Mouse (Mus musculus) heart, embryonic 13.5 days (tissue): ENCODE data around the gene Snx3. TPM values are rescaled to one million over a fixed set of nuclear protein-coding genes. Genes with fewer than 3 reads are reported as not detected.

Experiments used
- ATAC-seq: fragments of 200-750 bp; cut with Nextera tagmentation; 2 replicates; pipeline ENCODE4 v1.8.0; 2017; ENCODE audit warnings: moderate TSS enrichment; ENCODE audit not compliant: insufficient number of reproducible peaks, low FRiP score, low TSS enrichment; ENCODE audit errors: extremely low read depth
- H3K27ac ChIP-seq: fragments of 300-500 bp; sonication (generic); replicated peaks from 2 replicates; pipeline ENCODE4 v1.5.1; 2015; ENCODE audit warnings: moderate library complexity, mild to moderate bottlenecking, inconsistent platforms
- H3K27me3 ChIP-seq: fragments of 300-500 bp; sonication (generic); replicated peaks from 2 replicates; pipeline ENCODE4 v1.6.1; 2015; ENCODE audit warnings: mild to moderate bottlenecking, inconsistent platforms
- H3K36me3 ChIP-seq: fragments of 300-500 bp; sonication (generic); 2 replicates; pipeline ENCODE4 v1.6.1; 2015; ENCODE audit warnings: mild to moderate bottlenecking, inconsistent platforms
- H3K4me1 ChIP-seq: fragments of 300-500 bp; sonication (generic); 2 replicates; pipeline ENCODE4 v1.6.1; 2015; ENCODE audit warnings: inconsistent platforms
- H3K4me2 ChIP-seq: fragments of 300-500 bp; sonication (generic); 2 replicates; pipeline ENCODE4 v1.6.1; 2015; ENCODE audit warnings: inconsistent platforms, mild to moderate bottlenecking, moderate library complexity
- H3K4me3 ChIP-seq: fragments of 300-500 bp; sonication (generic); 2 replicates; pipeline ENCODE4 v1.5.1; 2015; ENCODE audit warnings: moderate library complexity, mild to moderate bottlenecking, inconsistent platforms
- H3K9ac ChIP-seq: fragments of 300-500 bp; sonication (generic); 2 replicates; pipeline ENCODE4 v1.6.1; 2015; ENCODE audit warnings: inconsistent platforms, mild to moderate bottlenecking, moderate library complexity
- H3K9me3 ChIP-seq: fragments of 300-500 bp; sonication (generic); 2 replicates; pipeline ENCODE4 v1.6.1; 2016; ENCODE audit warnings: inconsistent platforms
- WGBS: fragments of 180-500 bp; shearing (Covaris S2); methylation state at CpG from one replicate; pipeline ENCODE4 v1.1.7; 2015; ENCODE audit warnings: mixed read lengths; 5-methylcytosine and 5-hydroxymethylcytosine counted together
- polyA plus RNA-seq: library from polyadenylated mRNA; unstranded; fragments of >200 nt; fragmentation: Nextera tagmentation; extraction: Ambion mirVana; gene quantifications from 2 replicates; pipeline ENCODE4 v1.2.1, GENCODE M21; 2015

Snx3 gene
- polyA plus RNA-seq, 1 experiment from 2014 or later = 335 TPM

DNA sequence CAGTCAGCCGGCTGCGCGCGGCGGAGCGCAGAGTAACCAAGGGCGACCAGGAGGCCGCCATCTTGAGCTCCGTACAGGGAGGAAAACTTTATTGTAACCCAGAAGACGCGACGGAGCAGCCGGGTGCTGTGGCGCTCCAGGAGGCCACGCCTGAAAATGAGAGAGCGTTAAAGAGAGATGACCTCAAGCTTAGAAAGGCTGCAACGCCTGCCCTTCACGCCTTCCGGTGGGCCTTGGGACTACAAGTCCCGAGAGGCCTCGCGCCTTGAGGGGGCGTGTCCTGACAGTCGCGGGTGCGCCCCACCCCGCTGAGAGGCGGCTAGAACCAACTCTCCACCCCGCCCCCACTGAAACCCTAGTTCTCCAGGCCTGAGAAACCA lies 23.5 kb upstream of the Snx3 start, which contains the start of gene Afg1l:
Gene Afg1l (minus strand): TSS at position 225 of the 380 bp plus-strand sequence.
- ATAC-seq = peak; percentile 93
- Histone ChIP-seq H3K4me1 (peaks cover 21% of the 10 kb centered on the region), H3K4me2 (peak within 1 kb of the TSS; percentile 88), H3K27me3 (no peaks in the 10 kb centered on the region), H3K9me3 (no peaks in the 10 kb centered on the region), H3K36me3 (no peaks in the 10 kb centered on the region; the same call in 1 of the 2 replicates), H3K9ac (peak within 1 kb of the TSS; percentile 93), H3K27ac (peak within 1 kb of the TSS; percentile 98), H3K4me3 (peak within 1 kb of the TSS; percentile 79)
- under 1% methylated on average over 29 of the region's 29 CpGs for WGBS

DNA sequence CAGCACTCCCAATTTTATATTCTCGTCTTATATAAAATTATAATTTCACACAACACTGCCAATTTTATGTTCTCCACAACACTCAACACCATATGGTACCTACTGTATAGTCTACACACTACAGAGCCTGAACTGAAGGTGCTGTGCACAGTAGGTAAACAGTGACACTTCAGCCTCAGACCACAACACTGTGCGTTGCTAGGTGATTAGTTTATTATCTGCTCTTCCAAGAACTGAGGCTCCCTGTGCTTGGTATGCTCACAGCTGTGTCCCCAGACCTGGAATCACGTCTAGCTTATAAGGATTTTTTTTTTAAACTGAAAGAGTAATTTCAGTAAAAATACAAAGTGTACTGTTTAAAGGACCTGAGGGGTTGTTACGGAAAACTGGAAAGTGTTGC lies 21.1 kb upstream of the Snx3 start:
- no peak for ATAC-seq
- Histone ChIP-seq H3K4me2 (no peak overlapping the region), H3K36me3 (no peaks in the 10 kb centered on the region), H3K27ac (no peak overlapping the region), H3K4me3 (no peak overlapping the region), H3K9ac (no peak overlapping the region), H3K27me3 (no peaks in the 10 kb centered on the region), H3K4me1 (peaks cover 20% of the 10 kb centered on the region), H3K9me3 (no peaks in the 10 kb centered on the region)
- 69% methylated on average over 4 of the region's 4 CpGs for WGBS

DNA sequence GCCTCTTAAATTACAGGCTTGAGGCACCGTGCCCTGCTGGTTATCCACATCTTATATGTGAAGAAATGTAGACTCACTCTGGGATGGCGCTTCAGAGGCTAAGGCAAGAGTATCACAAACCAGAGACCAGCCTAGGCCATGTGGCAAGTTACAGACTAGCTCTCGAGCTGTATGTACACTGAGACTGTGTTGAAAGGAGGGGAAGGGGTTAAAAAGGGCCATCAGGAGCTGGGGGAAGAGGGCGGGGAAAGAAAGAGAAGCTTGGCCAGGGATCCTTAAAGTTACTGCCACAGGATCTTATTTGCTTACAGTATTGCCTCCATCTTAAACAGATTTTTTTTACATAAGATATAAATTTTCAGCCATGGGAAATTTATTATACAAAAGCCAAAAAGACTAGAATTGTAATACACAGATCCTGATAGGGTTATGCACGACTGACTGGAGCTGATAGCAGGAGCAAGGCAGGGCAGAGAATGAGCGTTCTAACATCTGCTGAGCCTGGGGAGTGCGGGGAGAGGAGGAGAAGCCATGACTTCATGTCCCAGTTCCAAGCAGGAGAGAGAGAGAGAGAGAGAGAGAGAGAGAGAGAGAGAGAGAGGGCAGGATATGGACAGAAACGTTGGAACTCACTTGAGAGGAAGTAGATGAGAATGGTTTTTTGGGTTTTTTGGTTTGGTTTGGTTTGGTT lies 13.1 kb upstream of the Snx3 start:
- 28% methylated on average over 8 of the region's 8 CpGs for WGBS
- Histone ChIP-seq H3K9ac (no peak overlapping the region), H3K27me3 (no peaks in the 10 kb centered on the region), H3K27ac (peak overlapping the region; percentile 48; the same call in 1 of the 2 replicates), H3K9me3 (no peaks in the 10 kb centered on the region), H3K36me3 (no peaks in the 10 kb centered on the region), H3K4me2 (no peak overlapping the region), H3K4me1 (peaks cover 16% of the 10 kb centered on the region), H3K4me3 (no peak overlapping the region)
- no peak for ATAC-seq

DNA sequence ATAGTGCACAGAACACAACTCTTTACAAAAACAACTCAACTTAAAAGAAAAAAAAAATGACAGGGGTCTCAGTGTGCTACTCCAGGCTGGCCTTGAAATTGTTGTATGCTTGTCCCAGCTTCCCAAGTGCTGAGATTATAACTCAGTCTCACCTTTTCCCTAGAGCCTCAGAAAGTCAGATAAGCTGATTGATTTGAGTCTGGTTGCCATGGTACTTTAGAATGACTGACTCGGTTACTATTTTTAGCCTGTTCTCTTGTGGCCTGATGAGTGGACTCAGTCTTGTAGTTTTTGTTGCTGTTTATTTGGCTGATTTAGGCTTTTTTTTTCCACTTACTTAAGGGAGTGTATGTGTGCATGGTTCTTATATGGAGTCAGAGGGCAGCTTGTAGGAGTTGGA lies 10.7 kb upstream of the Snx3 start:
- H3K4me1 ChIP-seq = peaks cover 16% of the 10 kb centered on the region
- H3K27ac ChIP-seq = peak overlapping the region; percentile 51
- H3K9ac ChIP-seq = no peak overlapping the region
- H3K27me3 ChIP-seq = no peaks in the 10 kb centered on the region
- no peak for ATAC-seq
- no peaks in the 10 kb centered on the region for H3K9me3 ChIP-seq
- H3K4me2 ChIP-seq = 0 out of 2 replicates have a peak overlapping the region, but pooled peaks have one; percentile 5
- WGBS = 19% methylated on average over 1 of the region's 1 CpGs
- H3K4me3 ChIP-seq = no peak overlapping the region
- no peaks in the 10 kb centered on the region for H3K36me3 ChIP-seq

DNA sequence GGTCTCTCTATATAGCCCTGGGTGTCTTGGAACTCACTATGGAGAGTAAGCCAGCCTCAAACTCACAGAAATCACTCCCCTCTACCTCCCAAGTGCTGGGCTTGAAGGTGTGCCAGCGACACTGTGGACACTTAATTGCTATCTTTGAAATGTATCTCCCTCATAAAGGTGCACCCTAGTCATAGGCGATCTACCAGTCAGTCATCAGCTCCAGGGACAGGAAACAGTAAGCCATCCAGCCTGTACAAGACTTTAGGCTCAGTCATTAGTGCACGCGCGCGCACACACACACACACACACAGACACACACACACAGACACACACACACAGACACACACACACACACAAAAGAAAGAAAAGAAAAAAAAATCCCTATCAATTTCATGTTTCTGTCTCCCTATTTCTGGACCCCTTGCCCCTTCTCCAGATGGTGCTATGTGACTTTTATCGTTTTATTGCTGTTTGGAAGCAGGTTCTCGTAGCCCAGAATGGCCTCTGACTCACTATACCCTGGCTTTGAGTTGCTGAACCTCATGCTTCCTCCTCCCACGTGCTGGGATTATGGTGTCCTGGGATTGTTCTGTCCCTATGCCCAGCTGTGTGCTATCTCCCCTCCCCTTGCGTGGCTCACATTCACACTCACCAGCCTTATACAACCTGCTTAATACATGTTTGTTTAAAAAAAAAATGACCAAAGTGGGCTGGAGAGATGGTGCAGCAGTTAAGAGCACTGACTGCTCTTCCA lies 9.6 kb upstream of the Snx3 start:
- no peaks in the 10 kb centered on the region for H3K9me3 ChIP-seq
- no peak for ATAC-seq
- H3K27me3 ChIP-seq = no peaks in the 10 kb centered on the region
- H3K4me2 ChIP-seq = no peak overlapping the region
- no peak overlapping the region for H3K27ac ChIP-seq
- no peaks in the 10 kb centered on the region for H3K36me3 ChIP-seq
- H3K4me1 ChIP-seq = peaks cover 16% of the 10 kb centered on the region
- no peak overlapping the region for H3K4me3 ChIP-seq
- no peak overlapping the region for H3K9ac ChIP-seq
- 85% methylated on average over 10 of the region's 10 CpGs for WGBS

DNA sequence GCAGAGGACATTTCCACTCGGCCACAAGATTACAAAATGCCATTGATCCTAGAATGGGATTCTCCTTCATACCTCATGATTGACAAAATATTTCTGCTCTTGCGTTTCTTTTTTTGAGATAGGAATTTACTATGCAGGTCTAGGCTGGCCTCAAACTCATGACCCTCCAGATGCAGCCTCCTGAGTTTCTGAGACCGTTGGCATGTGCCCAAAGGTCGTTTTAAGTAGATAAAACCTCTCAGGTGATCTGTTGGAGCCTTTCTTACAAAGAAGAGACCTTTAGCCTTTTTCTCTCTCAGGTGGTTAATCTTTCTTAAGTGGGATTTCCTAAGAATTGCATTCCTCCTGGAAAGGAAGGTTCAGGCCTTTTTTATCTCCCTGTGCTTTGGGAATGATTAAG lies 8.8 kb upstream of the Snx3 start:
- no peak overlapping the region for H3K4me2 ChIP-seq
- no peaks in the 10 kb centered on the region for H3K36me3 ChIP-seq
- ATAC-seq = no peak
- H3K9me3 ChIP-seq = no peaks in the 10 kb centered on the region
- 50% methylated on average over 4 of the region's 4 CpGs for WGBS
- peaks cover 16% of the 10 kb centered on the region for H3K4me1 ChIP-seq
- H3K27ac ChIP-seq = no peak overlapping the region
- no peak overlapping the region for H3K9ac ChIP-seq
- H3K4me3 ChIP-seq = no peak overlapping the region
- H3K27me3 ChIP-seq = no peaks in the 10 kb centered on the region

DNA sequence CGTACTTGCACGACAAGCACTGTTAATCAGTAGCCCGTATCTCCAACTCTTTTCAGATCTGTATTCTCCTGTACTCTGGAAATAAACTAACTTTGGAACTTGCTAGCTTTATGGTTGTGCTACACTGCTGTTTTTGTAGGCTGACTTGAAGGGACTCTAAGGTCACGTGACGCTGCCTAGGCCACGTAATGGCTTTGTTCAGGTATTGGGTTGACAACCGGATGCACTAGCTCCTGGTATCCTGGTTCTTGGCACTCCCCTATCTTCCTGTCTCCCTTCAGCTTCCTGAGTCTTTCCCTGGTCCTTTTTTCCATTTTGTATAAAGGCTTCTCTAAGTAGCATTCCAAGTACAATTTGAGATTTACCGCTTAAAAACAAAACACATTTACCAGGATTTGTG lies 1.2 kb upstream of the Snx3 start:
- 87% methylated on average over 8 of the region's 8 CpGs for WGBS
- H3K36me3 ChIP-seq = peaks cover 9% of the 10 kb centered on the region
- 0 out of 2 replicates have a peak, but pooled peaks cover 4% of the 10 kb centered on the region for H3K9me3 ChIP-seq
- H3K9ac ChIP-seq = no peak overlapping the region
- H3K27ac ChIP-seq = peak overlapping the region; percentile 98
- H3K4me1 ChIP-seq = peaks cover 30% of the 10 kb centered on the region
- H3K4me2 ChIP-seq = no peak overlapping the region
- no peak for ATAC-seq
- H3K4me3 ChIP-seq = no peak overlapping the region
- H3K27me3 ChIP-seq = no peaks in the 10 kb centered on the region

DNA sequence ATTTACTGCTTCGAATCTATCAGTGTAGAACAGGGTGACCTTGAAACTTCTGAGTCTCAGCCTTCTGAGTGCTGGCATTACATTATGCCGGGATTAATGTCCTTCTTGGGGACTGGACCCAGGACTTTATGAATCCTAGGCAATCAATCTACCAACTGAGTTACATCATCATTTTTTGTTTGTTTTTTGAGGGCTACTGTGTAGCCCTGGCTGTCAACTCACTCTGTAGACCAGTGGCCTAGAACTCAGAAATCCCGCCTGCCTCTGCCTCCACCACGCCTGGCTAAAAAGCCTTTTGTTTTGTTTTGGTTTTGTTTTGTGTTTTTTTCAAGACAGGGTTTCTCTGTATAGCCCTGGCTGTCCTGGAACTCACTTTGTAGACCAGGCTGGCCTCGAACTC lies 669 bp upstream of the Snx3 start:
- H3K4me1 ChIP-seq = peaks cover 35% of the 10 kb centered on the region
- 0 out of 2 replicates have a peak, but pooled peaks cover 4% of the 10 kb centered on the region for H3K9me3 ChIP-seq
- H3K36me3 ChIP-seq = peaks cover 11% of the 10 kb centered on the region
- H3K27me3 ChIP-seq = no peaks in the 10 kb centered on the region
- ATAC-seq = no peak
- peak overlapping the region; percentile 98 for H3K27ac ChIP-seq
- H3K4me2 ChIP-seq = peak overlapping the region; percentile 89
- peak overlapping the region; percentile 92 for H3K9ac ChIP-seq
- WGBS = 67% methylated on average over 5 of the region's 5 CpGs
- peak overlapping the region; percentile 98 for H3K4me3 ChIP-seq

DNA sequence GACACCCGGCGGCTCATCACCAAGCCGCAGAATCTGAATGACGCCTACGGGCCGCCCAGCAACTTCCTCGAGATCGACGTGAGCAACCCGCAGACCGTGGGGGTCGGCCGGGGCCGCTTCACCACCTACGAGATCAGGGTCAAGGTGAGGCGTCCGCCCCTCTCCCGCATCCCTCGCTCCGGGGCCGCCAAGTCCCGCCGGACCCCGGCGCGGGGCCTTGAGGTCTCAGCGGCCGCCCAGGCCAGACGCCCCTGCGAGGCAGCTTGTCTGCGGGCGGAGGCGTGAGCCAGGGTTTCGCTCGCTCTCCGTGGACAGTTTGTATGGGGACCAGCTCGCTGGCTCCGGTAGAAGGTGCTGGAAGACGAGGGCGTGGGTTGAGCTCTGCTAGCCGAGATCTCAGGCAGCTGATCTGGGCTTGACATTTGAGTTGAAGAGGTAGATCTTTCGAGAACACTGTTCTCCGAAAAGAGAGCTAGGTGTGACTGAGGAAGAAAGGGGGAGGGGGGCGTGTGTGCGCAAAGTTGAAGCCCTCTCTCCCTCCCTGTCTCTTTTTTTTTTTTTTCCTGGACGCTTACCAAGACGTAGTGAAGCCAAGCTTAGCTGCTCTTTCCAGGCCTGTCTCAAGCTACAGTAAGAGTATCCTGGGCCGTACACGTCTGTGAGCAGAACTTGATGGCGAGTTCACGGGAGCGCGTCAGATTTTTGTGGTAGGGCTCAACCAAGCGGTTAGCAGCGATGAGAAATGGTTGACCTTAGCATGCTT lies 700 bp downstream of the Snx3 start:
- H3K36me3 ChIP-seq = peaks cover 23% of the 10 kb centered on the region
- 0 out of 2 replicates have a peak, but pooled peaks cover 4% of the 10 kb centered on the region for H3K9me3 ChIP-seq
- H3K4me2 ChIP-seq = peak overlapping the region; percentile 89
- peak overlapping the region; percentile 92 for H3K9ac ChIP-seq
- H3K4me3 ChIP-seq = peak overlapping the region; percentile 98
- no peaks in the 10 kb centered on the region for H3K27me3 ChIP-seq
- peak overlapping the region; percentile 98 for H3K27ac ChIP-seq
- H3K4me1 ChIP-seq = peaks cover 44% of the 10 kb centered on the region
- WGBS = under 1% methylated on average over 55 of the region's 55 CpGs
- peak; percentile 35 for ATAC-seq

DNA sequence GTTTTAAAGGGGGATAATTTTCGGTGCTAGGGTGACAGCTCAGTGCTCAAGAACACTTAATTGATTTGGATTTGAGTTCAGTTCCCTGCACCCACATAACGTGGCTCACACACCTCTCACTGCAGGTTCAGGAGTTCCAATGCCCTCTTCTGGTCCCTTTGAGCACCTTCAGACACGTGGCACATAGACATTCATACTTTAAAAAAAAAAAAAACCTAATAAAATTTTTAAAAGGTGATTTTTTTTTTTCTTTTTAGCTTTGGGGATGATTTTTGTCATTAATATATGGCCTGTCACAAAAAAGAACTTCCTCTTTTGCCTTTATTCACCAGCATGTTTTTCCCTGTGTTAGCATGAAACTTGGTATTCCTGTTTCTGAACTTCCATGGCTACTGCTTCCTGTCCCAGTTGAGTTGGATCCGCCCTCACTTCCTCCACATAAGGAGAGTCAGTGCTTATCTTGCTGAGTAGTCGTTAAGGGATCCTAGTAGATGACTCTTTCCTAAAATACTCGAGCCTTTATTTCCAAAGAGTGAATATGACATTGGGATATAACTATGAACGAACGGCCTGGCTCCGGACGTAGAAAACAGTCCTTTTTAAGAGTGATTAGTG lies 2.4 kb downstream of the Snx3 start:
- Histone ChIP-seq H3K4me2 (peak overlapping the region; percentile 89), H3K4me3 (peak overlapping the region; percentile 98; the same call in 1 of the 2 replicates)
- WGBS = 75% methylated on average over 10 of the region's 10 CpGs

DNA sequence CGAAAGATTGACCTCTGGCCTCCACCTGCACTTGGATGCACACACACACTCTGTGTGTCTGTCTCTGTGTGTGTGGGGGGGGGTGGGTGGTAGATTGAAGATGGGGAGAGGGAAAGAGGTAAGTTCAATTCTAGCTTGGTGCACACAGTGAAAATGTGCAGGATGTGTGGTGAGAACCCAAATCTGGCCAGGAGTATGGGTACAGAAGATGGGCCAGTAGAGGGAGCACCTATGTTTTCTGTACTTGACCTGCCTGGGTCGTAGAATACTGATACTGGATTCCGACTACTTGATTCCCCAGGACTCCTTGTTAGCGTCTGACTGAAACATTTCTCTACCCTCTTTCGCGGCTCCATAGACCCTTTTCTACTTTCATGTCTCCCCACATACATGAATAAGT lies 8.3 kb downstream of the Snx3 start:
- ATAC-seq = no peak
- 77% methylated on average over 6 of the region's 6 CpGs for WGBS
- Histone ChIP-seq H3K36me3 (peaks cover 61% of the 10 kb centered on the region), H3K4me2 (no peak overlapping the region), H3K4me1 (peaks cover 51% of the 10 kb centered on the region), H3K27ac (no peak overlapping the region), H3K4me3 (no peak overlapping the region), H3K9ac (no peak overlapping the region), H3K9me3 (no peaks in the 10 kb centered on the region), H3K27me3 (no peaks in the 10 kb centered on the region)

More for the DNA sequence above, 2.4 kb downstream of the Snx3 start:
- Histone ChIP-seq H3K9me3 (0 out of 2 replicates have a peak, but pooled peaks cover 3% of the 10 kb centered on the region), H3K27me3 (no peaks in the 10 kb centered on the region), H3K27ac (no peak overlapping the region), H3K36me3 (peaks cover 38% of the 10 kb centered on the region), H3K9ac (no peak overlapping the region), H3K4me1 (peaks cover 56% of the 10 kb centered on the region)
- no peak for ATAC-seq
